Mouse (Mus musculus) embryonic fibroblast, embryonic 13.5 days (primary cell): Measurements from ENCODE around the gene Hdac10.

Experiments
- CTCF ChIP-seq: IDR thresholded peaks from 2 replicates; pipeline ENCODE4 v1.5.1; 2011; ENCODE audit warnings: mild to moderate bottlenecking, control low read depth, low read length, moderate library complexity, borderline replicate concordance; ENCODE audit not compliant: insufficient read depth
- POLR2A ChIP-seq: IDR thresholded peaks from 2 replicates; pipeline ENCODE4 v1.6.1; 2011; ENCODE audit warnings: low read depth, mild to moderate bottlenecking, control low read depth, low read length, moderate library complexity

- TF ChIP-seq CTCF, result no peak
- no peak for TF ChIP-seq POLR2A
Measured at GRCm38 (mm10) chr15:89131316-89131715, 2.8 kb upstream of the Hdac10 start.
